Mouse (Mus musculus): ENCODE results near the gene Etl4. TPM values are rescaled to one million over a fixed set of nuclear protein-coding genes. Genes with fewer than 3 reads are reported as not detected.

Etl4 gene
- polyA plus RNA-seq, 1 experiment from 2014 or later, result 76.7 TPM

- Histone ChIP-seq H3K4me2 (replicated peaks; ENCODE audit: low read depth, low read length) (no peak overlapping the region), H3K27me3 (ENCODE audit: control insufficient read depth, insufficient read depth, low read length) (no peaks in the 10 kb centered on the region), H3K4me3 (ENCODE audit: low read depth, low read length) (no peak overlapping the region), H3K9ac (replicated peaks; ENCODE audit: low read depth, low read length) (no peak overlapping the region), H3K36me3 (ENCODE audit: control insufficient read depth, insufficient read depth, low read length) (peaks cover 6% of the 10 kb centered on the region; the same call in 1 of the 2 replicates), H3K4me1 (ENCODE audit: control insufficient read depth, insufficient read depth, low read length) (peaks cover 13% of the 10 kb centered on the region; the same call in 1 of the 2 replicates), H3K9me3 (ENCODE audit: control insufficient read depth, low read depth, low read length) (no peaks in the 10 kb centered on the region), H3K27ac (ENCODE audit: low read length) (peak overlapping the region; percentile 6; the same call in 1 of the 2 replicates)
- ATAC-seq (ENCODE audit: insufficient number of reproducible peaks, insufficient read depth, low FRiP score, low read depth), result peak; percentile 73
- 23% methylated on average over 4 of the region's 4 CpGs for WGBS
Measured at GRCm38 (mm10) chr2:20525879-20526593, 616.5 kb downstream of the Etl4 start.

DNA sequence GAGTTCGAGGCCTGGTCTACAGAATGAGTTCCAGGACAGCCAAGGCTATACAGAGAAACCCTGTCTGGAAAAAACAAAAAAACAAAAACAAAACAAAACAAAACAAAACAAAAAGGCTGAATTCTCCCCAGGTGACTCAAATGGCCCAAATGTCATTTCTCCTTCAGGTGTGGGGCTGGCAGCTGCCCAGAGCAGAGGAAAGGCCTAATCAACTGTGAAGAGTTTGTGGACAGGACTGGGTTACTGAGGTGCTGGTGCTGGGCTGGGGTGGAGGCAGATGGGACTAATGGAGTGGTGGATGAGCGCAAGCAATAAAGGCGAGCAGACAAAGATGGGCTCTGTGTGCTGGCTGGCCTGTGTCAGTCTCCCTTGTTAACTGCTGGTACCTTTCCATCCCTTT is 617.3 kb downstream of the Etl4 start:
- Histone ChIP-seq H3K27me3 (ENCODE audit: control insufficient read depth, insufficient read depth, low read length) (no peaks in the 10 kb centered on the region), H3K36me3 (ENCODE audit: control insufficient read depth, insufficient read depth, low read length) (peaks cover 6% of the 10 kb centered on the region; the same call in 1 of the 2 replicates), H3K9me3 (ENCODE audit: control insufficient read depth, low read depth, low read length) (no peaks in the 10 kb centered on the region), H3K9ac (replicated peaks; ENCODE audit: low read depth, low read length) (no peak overlapping the region), H3K27ac (ENCODE audit: low read length) (no peak overlapping the region), H3K4me3 (ENCODE audit: low read depth, low read length) (no peak overlapping the region), H3K4me1 (ENCODE audit: control insufficient read depth, insufficient read depth, low read length) (peaks cover 5% of the 10 kb centered on the region; the same call in 1 of the 2 replicates), H3K4me2 (replicated peaks; ENCODE audit: low read depth, low read length) (no peak overlapping the region)
- 87% methylated on average over 3 of the region's 3 CpGs for WGBS
- ATAC-seq (ENCODE audit: insufficient number of reproducible peaks, insufficient read depth, low FRiP score, low read depth), result no peak

DNA sequence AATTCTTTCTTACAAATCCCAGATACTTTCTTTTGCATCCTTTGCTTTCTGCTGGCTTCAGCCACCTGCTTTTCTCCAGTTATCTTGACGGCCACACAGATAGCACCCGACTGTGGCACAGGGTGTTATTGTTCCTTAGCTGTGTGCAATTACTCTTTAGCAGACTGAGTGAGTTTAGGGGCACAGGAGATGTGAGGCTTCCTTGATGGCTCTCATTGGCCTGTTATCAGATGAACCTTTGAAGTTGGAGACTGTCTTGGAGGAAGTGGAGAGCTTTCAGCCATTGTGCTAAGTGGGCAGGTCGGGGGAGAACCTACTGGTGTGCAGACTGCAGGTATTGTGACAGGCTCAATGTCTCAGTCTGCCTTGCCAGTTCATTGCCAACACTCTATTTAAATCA is 623.0 kb downstream of the Etl4 start:
- Histone ChIP-seq H3K4me2 (replicated peaks; ENCODE audit: low read depth, low read length) (no peak overlapping the region), H3K27ac (ENCODE audit: low read length) (no peak overlapping the region), H3K9ac (replicated peaks; ENCODE audit: low read depth, low read length) (no peak overlapping the region), H3K27me3 (ENCODE audit: control insufficient read depth, insufficient read depth, low read length) (no peaks in the 10 kb centered on the region), H3K9me3 (ENCODE audit: control insufficient read depth, low read depth, low read length) (no peaks in the 10 kb centered on the region), H3K4me1 (ENCODE audit: control insufficient read depth, insufficient read depth, low read length) (no peaks in the 10 kb centered on the region), H3K4me3 (ENCODE audit: low read depth, low read length) (no peak overlapping the region), H3K36me3 (ENCODE audit: control insufficient read depth, insufficient read depth, low read length) (peaks cover 6% of the 10 kb centered on the region; the same call in 1 of the 2 replicates)
- WGBS, result 21% methylated on average over 3 of the region's 3 CpGs
- no peak for ATAC-seq (ENCODE audit: insufficient number of reproducible peaks, insufficient read depth, low FRiP score, low read depth)

GRCm38 (mm10) chr2:20537785-20538184 is 628.2 kb downstream of the Etl4 start:
- no peak overlapping the region for H3K4me3 ChIP-seq (ENCODE audit: low read depth, low read length)
- H3K9ac ChIP-seq (replicated peaks; ENCODE audit: low read depth, low read length), result no peak overlapping the region
- no peaks in the 10 kb centered on the region for H3K36me3 ChIP-seq (ENCODE audit: control insufficient read depth, insufficient read depth, low read length)
- WGBS, result 75% methylated on average over 6 of the region's 6 CpGs
- no peaks in the 10 kb centered on the region for H3K27me3 ChIP-seq (ENCODE audit: control insufficient read depth, insufficient read depth, low read length)
- no peaks in the 10 kb centered on the region for H3K4me1 ChIP-seq (ENCODE audit: control insufficient read depth, insufficient read depth, low read length)
- no peak for ATAC-seq (ENCODE audit: insufficient number of reproducible peaks, insufficient read depth, low FRiP score, low read depth)
- no peak overlapping the region for H3K4me2 ChIP-seq (replicated peaks; ENCODE audit: low read depth, low read length)
- no peak overlapping the region for H3K27ac ChIP-seq (ENCODE audit: low read length)
- H3K9me3 ChIP-seq (ENCODE audit: control insufficient read depth, low read depth, low read length), result no peaks in the 10 kb centered on the region

DNA sequence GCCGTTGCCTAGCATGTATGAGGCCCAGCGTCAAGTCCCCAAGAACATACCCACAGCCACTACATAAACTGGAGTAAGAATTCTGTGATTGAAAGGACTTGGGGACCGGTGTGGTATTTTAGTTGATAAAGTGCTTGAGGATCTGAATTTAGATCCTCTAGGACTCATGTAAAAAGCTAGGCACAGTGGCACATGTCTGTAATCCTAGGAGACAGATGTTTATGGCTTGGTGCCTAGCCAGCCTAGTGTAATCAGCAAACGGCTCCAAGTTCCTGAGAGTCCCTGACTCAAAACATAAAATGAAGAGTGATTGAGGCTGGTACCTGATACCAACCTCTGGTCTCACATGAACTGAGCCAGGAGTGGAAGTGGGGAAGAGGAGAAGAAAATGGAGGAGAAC is 629.3 kb downstream of the Etl4 start:
- no peaks in the 10 kb centered on the region for H3K36me3 ChIP-seq (ENCODE audit: control insufficient read depth, insufficient read depth, low read length)

DNA sequence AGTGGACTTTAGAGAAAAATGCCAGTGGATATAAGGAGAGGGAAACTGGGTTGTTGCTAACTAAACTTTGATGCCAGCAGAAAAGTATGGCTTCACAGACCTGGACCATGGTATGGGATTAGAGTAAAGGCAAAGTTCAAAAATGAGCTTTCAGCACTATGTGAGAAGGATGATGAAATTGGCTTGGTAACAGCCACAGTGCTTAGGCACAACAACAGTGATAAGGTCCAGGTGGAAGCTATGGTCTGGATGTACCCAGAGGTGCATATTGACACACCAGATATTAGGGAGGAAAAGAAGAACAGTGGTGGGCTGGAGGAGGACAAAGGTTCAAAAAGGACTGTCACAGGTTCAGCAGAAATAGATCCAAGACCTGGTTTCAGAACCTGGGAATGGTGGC is 631.7 kb downstream of the Etl4 start:
- Histone ChIP-seq H3K4me1 (ENCODE audit: control insufficient read depth, insufficient read depth, low read length) (no peaks in the 10 kb centered on the region), H3K4me3 (ENCODE audit: low read depth, low read length) (no peak overlapping the region), H3K36me3 (ENCODE audit: control insufficient read depth, insufficient read depth, low read length) (no peaks in the 10 kb centered on the region), H3K9me3 (ENCODE audit: control insufficient read depth, low read depth, low read length) (no peaks in the 10 kb centered on the region), H3K4me2 (replicated peaks; ENCODE audit: low read depth, low read length) (no peak overlapping the region), H3K9ac (replicated peaks; ENCODE audit: low read depth, low read length) (no peak overlapping the region), H3K27me3 (ENCODE audit: control insufficient read depth, insufficient read depth, low read length) (no peaks in the 10 kb centered on the region), H3K27ac (ENCODE audit: low read length) (no peak overlapping the region)
- no peak for ATAC-seq (ENCODE audit: insufficient number of reproducible peaks, insufficient read depth, low FRiP score, low read depth)

More for the DNA sequence above, 629.3 kb downstream of the Etl4 start:
- Histone ChIP-seq H3K9me3 (ENCODE audit: control insufficient read depth, low read depth, low read length) (no peaks in the 10 kb centered on the region), H3K9ac (replicated peaks; ENCODE audit: low read depth, low read length) (no peak overlapping the region), H3K27me3 (ENCODE audit: control insufficient read depth, insufficient read depth, low read length) (no peaks in the 10 kb centered on the region), H3K4me2 (replicated peaks; ENCODE audit: low read depth, low read length) (no peak overlapping the region), H3K4me3 (ENCODE audit: low read depth, low read length) (no peak overlapping the region), H3K27ac (ENCODE audit: low read length) (no peak overlapping the region), H3K4me1 (ENCODE audit: control insufficient read depth, insufficient read depth, low read length) (no peaks in the 10 kb centered on the region)
- WGBS, result 81% methylated on average over 4 of the region's 4 CpGs
- no peak for ATAC-seq (ENCODE audit: insufficient number of reproducible peaks, insufficient read depth, low FRiP score, low read depth)

DNA sequence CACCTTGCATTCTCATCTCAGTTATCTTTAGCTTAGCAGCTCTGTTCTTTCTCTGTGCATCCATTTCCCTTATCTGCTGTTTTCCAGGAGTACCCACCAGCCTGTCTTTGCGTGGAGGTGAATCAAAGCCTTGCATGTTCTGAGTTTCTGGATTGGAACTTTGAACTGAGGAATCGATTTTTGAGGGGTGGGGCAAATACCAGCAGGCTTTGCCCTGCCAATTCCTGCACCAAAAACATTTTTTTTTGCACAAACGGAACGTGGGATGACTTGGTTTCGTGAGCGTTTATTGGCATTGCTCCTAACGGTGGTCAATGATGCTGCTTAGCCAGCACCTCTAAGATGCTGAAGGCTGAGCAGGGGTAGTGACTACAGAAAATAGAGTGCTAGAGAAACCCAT is 632.7 kb downstream of the Etl4 start:
- Histone ChIP-seq H3K9me3 (ENCODE audit: control insufficient read depth, low read depth, low read length) (no peaks in the 10 kb centered on the region), H3K27me3 (ENCODE audit: control insufficient read depth, insufficient read depth, low read length) (no peaks in the 10 kb centered on the region), H3K27ac (ENCODE audit: low read length) (no peak overlapping the region), H3K4me1 (ENCODE audit: control insufficient read depth, insufficient read depth, low read length) (peaks cover 9% of the 10 kb centered on the region; the same call in 1 of the 2 replicates), H3K4me2 (replicated peaks; ENCODE audit: low read depth, low read length) (no peak overlapping the region), H3K9ac (replicated peaks; ENCODE audit: low read depth, low read length) (no peak overlapping the region), H3K36me3 (ENCODE audit: control insufficient read depth, insufficient read depth, low read length) (no peaks in the 10 kb centered on the region), H3K4me3 (ENCODE audit: low read depth, low read length) (no peak overlapping the region)
- 70% methylated on average over 7 of the region's 7 CpGs for WGBS
- ATAC-seq (ENCODE audit: insufficient number of reproducible peaks, insufficient read depth, low FRiP score, low read depth), result no peak

- Histone ChIP-seq H3K27me3 (ENCODE audit: control insufficient read depth, insufficient read depth, low read length) (no peaks in the 10 kb centered on the region), H3K27ac (ENCODE audit: low read length) (no peak overlapping the region; the same call in 1 of the 2 replicates), H3K36me3 (ENCODE audit: control insufficient read depth, insufficient read depth, low read length) (no peaks in the 10 kb centered on the region), H3K4me2 (replicated peaks; ENCODE audit: low read depth, low read length) (no peak overlapping the region), H3K9me3 (ENCODE audit: control insufficient read depth, low read depth, low read length) (no peaks in the 10 kb centered on the region), H3K4me1 (ENCODE audit: control insufficient read depth, insufficient read depth, low read length) (peaks cover 9% of the 10 kb centered on the region; the same call in 1 of the 2 replicates), H3K9ac (replicated peaks; ENCODE audit: low read depth, low read length) (no peak overlapping the region), H3K4me3 (ENCODE audit: low read depth, low read length) (no peak overlapping the region)
- WGBS, result 60% methylated on average over 2 of the region's 2 CpGs
- no peak for ATAC-seq (ENCODE audit: insufficient number of reproducible peaks, insufficient read depth, low FRiP score, low read depth)
Measured at GRCm38 (mm10) chr2:20545624-20546023, 636.0 kb downstream of the Etl4 start.

All from stomach, embryonic 14.5 days (tissue).